Mouse (Mus musculus) frontal cortex, adult (tissue): ENCODE data around the gene Olfr1359.
"Not testable (repeated sequence)": the region's sequence is repeated elsewhere in the genome, so short reads cannot be mapped to it uniquely, and the experiment has no call there.

Source experiments
- ATAC-seq: cut with Nextera tagmentation; 2 replicates; pipeline ENCODE4 v1.9.2; 2017; ENCODE audit warnings: mild to moderate bottlenecking, moderate library complexity, mixed read lengths; ENCODE audit not compliant: low TSS enrichment

The Olfr1359 gene

GRCm38 (mm10) chr13:21697811-21698210 is at the start of gene Olfr1359:
Olfr1359 (plus strand) TSS chr13:21698111.
- no peak for ATAC-seq

GRCm38 (mm10) chr13:21663286-21663685 is 34.6 kb upstream of the Olfr1359 start, which contains the start of gene Olfr1361:
Olfr1361 (minus strand) TSS chr13:21663386.
- no peak for ATAC-seq

- no peak for ATAC-seq
These were observed 20.6 kb upstream of the Olfr1359 start, which contains the start of gene Olfr1360 for GRCm38 (mm10) chr13:21677305-21677704. Olfr1360 (minus strand) TSS chr13:21677405.

- ATAC-seq, result no peak
These were observed 8.8 kb downstream of the Olfr1359 start for GRCm38 (mm10) chr13:21706669-21707068.

- ATAC-seq, result peak; percentile 90
These were observed 12.3 kb downstream of the Olfr1359 start for GRCm38 (mm10) chr13:21710031-21710711.

- peak; percentile 42 for ATAC-seq
These were observed 13.1 kb downstream of the Olfr1359 start for GRCm38 (mm10) chr13:21710821-21711525.

- no peak for ATAC-seq
These were observed 13.8 kb downstream of the Olfr1359 start for GRCm38 (mm10) chr13:21711698-21712097.

- ATAC-seq, result peak; percentile 35
These were observed 16.8 kb downstream of the Olfr1359 start for GRCm38 (mm10) chr13:21714725-21715124.

GRCm38 (mm10) chr13:21715131-21715863 is 17.4 kb downstream of the Olfr1359 start:
- peak; percentile 27; the same call in 1 of the 2 replicates for ATAC-seq

- ATAC-seq, result peak; percentile 96
These were observed 18.1 kb downstream of the Olfr1359 start, which contains the start of the genes Hist1h2bl and Hist1h2ai for GRCm38 (mm10) chr13:21715864-21716539. Hist1h2bl (minus strand) TSS chr13:21716143. Hist1h2ai (plus strand) TSS chr13:21716422.

GRCm38 (mm10) chr13:21716540-21717391 is 18.9 kb downstream of the Olfr1359 start:
- peak; percentile 35 for ATAC-seq

- peak; percentile 66 for ATAC-seq
These were observed 19.8 kb downstream of the Olfr1359 start, which contains the start of gene Hist1h3h for GRCm38 (mm10) chr13:21717397-21718357. Hist1h3h (plus strand) TSS chr13:21717659.

GRCm38 (mm10) chr13:21718381-21719080 is 20.6 kb downstream of the Olfr1359 start:
- no peak for ATAC-seq

- not testable (repeated sequence) for ATAC-seq
These were observed 23.3 kb downstream of the Olfr1359 start for GRCm38 (mm10) chr13:21721107-21721756.

GRCm38 (mm10) chr13:21721757-21722372 is 24.0 kb downstream of the Olfr1359 start, which contains the start of gene Hist1h2bm:
Hist1h2bm (plus strand) TSS chr13:21722044.
- peak; percentile 100 for ATAC-seq

GRCm38 (mm10) chr13:21722373-21722925 is 24.5 kb downstream of the Olfr1359 start:
- no peak for ATAC-seq
